Mouse (Mus musculus) cerebellum, postnatal 4 days (tissue): ENCODE measurements around the gene Endod1.

Experiments
- DNase-seq, 2 experiments: peaks; one replicate each; pipeline ENCODE4 v3.0.0; 2022; ENCODE audit warnings: low spot score in 2 of 2, mixed read lengths in 1 of 2

The Endod1 gene

DNA sequence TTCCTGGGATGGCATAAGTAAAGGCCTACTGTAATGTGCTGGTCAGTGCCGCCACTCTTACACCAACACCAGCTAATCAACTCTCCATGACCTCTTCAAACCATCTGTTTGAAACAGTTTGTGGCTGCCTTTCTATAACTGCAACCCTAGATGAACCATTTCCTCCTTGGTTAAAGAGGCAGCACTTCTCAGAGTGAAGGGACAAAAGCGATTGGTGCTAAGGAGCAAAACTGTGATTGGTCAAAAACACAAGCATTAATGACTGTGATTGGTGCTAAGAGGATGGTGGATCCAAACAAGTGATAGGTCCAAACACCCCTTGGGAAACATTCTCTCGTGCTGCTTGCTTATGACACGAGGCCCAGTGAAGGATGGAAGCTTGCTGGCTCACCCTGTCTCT lies 45.5 kb downstream of the Endod1 start:
- no peak for DNase-seq

DNA sequence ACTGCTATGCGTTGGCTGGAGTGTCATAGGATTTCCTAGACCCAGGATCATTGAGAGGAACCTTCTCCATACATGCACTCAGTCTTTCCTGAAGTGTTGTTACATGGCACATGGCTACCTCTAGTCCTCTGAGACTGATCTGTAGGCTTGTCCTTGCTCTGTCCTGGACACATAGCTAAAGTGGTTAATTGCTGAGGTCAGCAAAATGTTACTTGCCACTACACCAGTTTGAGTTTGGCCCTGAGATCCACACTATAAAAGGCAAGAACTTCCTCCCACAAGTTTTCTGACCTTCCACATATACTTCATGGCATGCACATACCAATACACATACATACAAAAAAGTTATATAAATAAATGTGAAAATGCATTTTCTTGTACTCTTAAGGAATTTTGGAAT lies 64.7 kb downstream of the Endod1 start:
- DNase-seq, result no peak

GRCm38 (mm10) chr9:14314477-14314876 lies 66.8 kb downstream of the Endod1 start:
- DNase-seq, result no peak

DNA sequence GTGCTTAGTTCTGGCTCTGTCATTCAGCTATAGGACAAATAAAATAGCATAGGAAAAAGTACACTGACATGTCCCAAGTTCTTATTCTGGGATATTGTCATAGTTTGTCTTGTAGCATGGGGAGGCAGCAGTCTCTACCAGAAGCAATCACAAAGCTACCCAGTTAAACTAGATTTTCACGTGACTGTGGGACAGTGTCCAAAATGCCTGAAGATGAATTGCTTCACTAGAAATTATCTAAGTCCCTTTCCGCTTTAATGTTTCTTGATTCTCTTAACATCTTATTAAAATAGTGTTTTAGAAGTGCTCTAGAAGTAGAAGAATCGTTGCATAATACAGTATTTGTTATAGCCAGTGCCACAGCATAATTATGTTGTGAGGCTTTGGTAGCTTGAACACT lies 67.3 kb downstream of the Endod1 start:
- DNase-seq, result no peak

- DNase-seq, result no peak
Measured at GRCm38 (mm10) chr9:14307341-14307740, 74.0 kb downstream of the Endod1 start.

GRCm38 (mm10) chr9:14304262-14304968 lies 76.9 kb downstream of the Endod1 start:
- DNase-seq, result no peak
